Mouse (Mus musculus): ENCODE data around the gene Epas1. TPM values are rescaled to one million over a fixed set of nuclear protein-coding genes. Genes with fewer than 3 reads are reported as not detected.

Epas1 gene
- polyA plus RNA-seq, 2 experiments: 3.0 to 3.4 TPM

- H3K9ac ChIP-seq (replicated peaks): no peak overlapping the region
- 61% methylated on average over 6 of the region's 6 CpGs for WGBS (ENCODE audit: insufficient replicate concordance)
- no peaks in the 10 kb centered on the region for H3K9me3 ChIP-seq (ENCODE audit: control insufficient read depth, low read length)
- H3K4me1 ChIP-seq (replicated peaks; ENCODE audit: control insufficient read depth in 2 of 2, insufficient read depth in 2 of 2, low read length in 1 of 2): no peaks in the 10 kb centered on the region
- TF ChIP-seq EP300 (IDR thresholded peaks at IDR 0.05; ENCODE audit: low read depth) (no peak), CTCF (IDR thresholded peaks at IDR 0.05; ENCODE audit: low read depth) (no peak)
- DNase-seq (ENCODE audit: low read depth in 3 of 3, low spot score in 3 of 3) (no peak), ATAC-seq (ENCODE audit: insufficient read depth) (no peak)
- H3K27ac ChIP-seq: no peak overlapping the region
- H3K27me3 ChIP-seq (ENCODE audit: control insufficient read depth, insufficient read depth, low read length): no peaks in the 10 kb centered on the region
- no peak overlapping the region for H3K4me3 ChIP-seq (ENCODE audit: insufficient read depth in 1 of 2, low read depth in 2 of 2, low read length in 2 of 2)
- no peaks in the 10 kb centered on the region for H3K36me3 ChIP-seq (replicated peaks; ENCODE audit: control insufficient read depth, insufficient read depth, low read depth)
- H3K4me2 ChIP-seq (ENCODE audit: low read depth): no peak overlapping the region
Measured at GRCm38 (mm10) chr17:86738477-86738876, 15.0 kb upstream of the Epas1 start.

DNA sequence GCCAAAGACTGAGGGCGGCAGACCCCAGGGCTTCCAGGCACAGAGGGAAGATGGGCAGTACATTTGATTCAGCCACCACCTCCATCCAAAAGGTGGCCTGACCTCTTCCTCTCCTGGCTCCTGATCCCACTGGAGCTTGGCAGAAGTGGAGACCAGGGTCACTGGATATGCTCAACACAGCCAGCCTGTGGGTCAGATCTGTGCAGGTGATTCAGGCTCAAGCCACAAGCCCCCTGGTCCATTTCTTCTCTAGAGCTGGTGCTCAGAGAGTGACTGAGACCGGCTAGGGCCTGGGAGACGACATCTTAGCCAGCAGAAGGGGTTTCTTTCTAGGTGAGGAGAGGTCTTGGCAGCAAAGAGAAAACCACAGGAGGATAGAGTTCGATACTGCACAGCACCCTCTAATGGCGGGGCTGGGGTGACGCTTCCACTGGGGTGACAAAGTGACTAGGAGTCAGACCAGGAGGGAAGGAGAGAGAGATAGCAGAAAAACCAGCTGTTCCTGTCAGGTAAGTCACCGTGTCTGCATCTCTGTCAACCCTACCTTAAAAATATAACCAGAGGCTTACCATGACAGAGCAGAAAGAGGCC is 10.1 kb upstream of the Epas1 start:
- ATAC-seq (ENCODE audit: insufficient read depth) (no peak), DNase-seq (ENCODE audit: low read depth in 3 of 3, low spot score in 3 of 3) (no peak)
- H3K4me1 ChIP-seq (replicated peaks; ENCODE audit: control insufficient read depth in 2 of 2, insufficient read depth in 2 of 2, low read length in 1 of 2): no peaks in the 10 kb centered on the region
- no peak overlapping the region for H3K9ac ChIP-seq (replicated peaks)
- H3K9me3 ChIP-seq (ENCODE audit: control insufficient read depth, low read length): no peaks in the 10 kb centered on the region
- H3K27me3 ChIP-seq (ENCODE audit: control insufficient read depth, insufficient read depth, low read length): no peaks in the 10 kb centered on the region
- H3K4me3 ChIP-seq (ENCODE audit: insufficient read depth in 1 of 2, low read depth in 2 of 2, low read length in 2 of 2): no peak overlapping the region
- TF ChIP-seq CTCF (IDR thresholded peaks at IDR 0.05; ENCODE audit: low read depth): no peak
- no peak for TF ChIP-seq EP300 (IDR thresholded peaks at IDR 0.05; ENCODE audit: low read depth)
- H3K36me3 ChIP-seq (replicated peaks; ENCODE audit: control insufficient read depth, insufficient read depth, low read depth): no peaks in the 10 kb centered on the region
- no peak overlapping the region for H3K27ac ChIP-seq
- H3K4me2 ChIP-seq (ENCODE audit: low read depth): no peak overlapping the region
- WGBS (ENCODE audit: insufficient replicate concordance): 67% methylated on average over 7 of the region's 7 CpGs

DNA sequence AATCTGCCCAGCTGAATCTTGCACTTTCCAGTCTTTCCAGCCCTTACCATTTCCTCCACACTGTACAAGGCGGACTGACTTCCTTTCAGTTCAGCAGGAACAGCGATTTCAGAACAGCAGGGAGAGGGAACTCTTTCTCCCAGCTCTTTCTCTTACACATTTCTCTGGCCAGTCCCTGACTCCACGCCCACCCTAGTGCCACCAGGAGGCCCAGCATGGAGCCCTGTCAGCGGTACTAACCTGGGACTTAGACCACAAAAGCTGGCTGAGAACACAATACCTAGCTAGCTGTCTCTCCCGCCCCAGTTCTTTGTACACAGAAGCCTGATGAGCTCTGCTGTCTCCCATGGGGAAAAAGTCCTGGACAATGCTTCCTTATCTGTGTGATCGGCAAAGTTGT is 8.6 kb upstream of the Epas1 start:
- no peak overlapping the region for H3K27ac ChIP-seq
- no peaks in the 10 kb centered on the region for H3K36me3 ChIP-seq (replicated peaks; ENCODE audit: control insufficient read depth, insufficient read depth, low read depth)
- ATAC-seq (ENCODE audit: insufficient read depth): no peak

DNA sequence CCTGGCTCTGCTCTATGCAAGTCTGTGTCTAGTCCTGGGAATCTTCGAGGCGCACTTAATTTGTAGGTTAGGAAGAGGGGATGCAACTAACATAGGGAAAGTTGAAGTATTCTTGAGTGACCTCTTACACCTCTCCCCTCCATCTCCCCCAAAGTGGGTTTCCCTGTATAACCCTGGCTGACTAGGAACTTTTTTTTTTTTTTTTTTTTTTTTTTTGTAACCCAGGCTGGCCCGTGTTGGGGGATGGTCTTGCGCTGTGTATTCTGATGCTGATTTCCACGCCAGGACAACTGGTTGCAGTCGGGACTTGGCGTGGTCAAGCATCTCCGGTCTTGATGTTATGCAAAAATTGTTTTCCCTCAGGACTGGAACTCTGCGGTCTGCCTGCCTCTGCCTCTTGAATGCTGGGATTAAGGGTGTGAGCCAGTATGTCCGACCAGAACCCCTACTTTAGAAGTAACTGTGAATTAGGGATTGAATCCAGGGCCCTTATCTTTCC is 2.1 kb upstream of the Epas1 start:
- Histone ChIP-seq H3K4me1 (replicated peaks; ENCODE audit: control insufficient read depth in 2 of 2, insufficient read depth in 2 of 2, low read length in 1 of 2) (no peaks in the 10 kb centered on the region), H3K27ac (no peak overlapping the region), H3K9me3 (ENCODE audit: control insufficient read depth, low read length) (no peaks in the 10 kb centered on the region), H3K27me3 (ENCODE audit: control insufficient read depth, insufficient read depth, low read length) (peaks cover 43% of the 10 kb centered on the region), H3K9ac (replicated peaks) (no peak overlapping the region), H3K4me2 (ENCODE audit: low read depth) (no peak overlapping the region), H3K4me3 (ENCODE audit: insufficient read depth in 1 of 2, low read depth in 2 of 2, low read length in 2 of 2) (no peak overlapping the region), H3K36me3 (replicated peaks; ENCODE audit: control insufficient read depth, insufficient read depth, low read depth) (no peaks in the 10 kb centered on the region)
- TF ChIP-seq EP300 (IDR thresholded peaks at IDR 0.05; ENCODE audit: low read depth) (no peak), CTCF (IDR thresholded peaks at IDR 0.05; ENCODE audit: low read depth) (no peak)
- no peak for ATAC-seq (ENCODE audit: insufficient read depth)
- 58% methylated on average over 10 of the region's 10 CpGs for WGBS (ENCODE audit: insufficient replicate concordance)
- DNase-seq (ENCODE audit: low read depth in 3 of 3, low spot score in 3 of 3): no peak

More for the DNA sequence above, 8.6 kb upstream of the Epas1 start:
- Histone ChIP-seq H3K9me3 (ENCODE audit: control insufficient read depth, low read length) (no peaks in the 10 kb centered on the region), H3K27me3 (ENCODE audit: control insufficient read depth, insufficient read depth, low read length) (no peaks in the 10 kb centered on the region), H3K9ac (replicated peaks) (no peak overlapping the region), H3K4me1 (replicated peaks; ENCODE audit: control insufficient read depth in 2 of 2, insufficient read depth in 2 of 2, low read length in 1 of 2) (no peaks in the 10 kb centered on the region), H3K4me3 (ENCODE audit: insufficient read depth in 1 of 2, low read depth in 2 of 2, low read length in 2 of 2) (no peak overlapping the region), H3K4me2 (ENCODE audit: low read depth) (no peak overlapping the region)
- WGBS (ENCODE audit: insufficient replicate concordance): 30% methylated on average over 6 of the region's 6 CpGs
- no peak for TF ChIP-seq EP300 (IDR thresholded peaks at IDR 0.05; ENCODE audit: low read depth)
- no peak for TF ChIP-seq CTCF (IDR thresholded peaks at IDR 0.05; ENCODE audit: low read depth)
- no peak for DNase-seq (ENCODE audit: low read depth in 3 of 3, low spot score in 3 of 3)

DNA sequence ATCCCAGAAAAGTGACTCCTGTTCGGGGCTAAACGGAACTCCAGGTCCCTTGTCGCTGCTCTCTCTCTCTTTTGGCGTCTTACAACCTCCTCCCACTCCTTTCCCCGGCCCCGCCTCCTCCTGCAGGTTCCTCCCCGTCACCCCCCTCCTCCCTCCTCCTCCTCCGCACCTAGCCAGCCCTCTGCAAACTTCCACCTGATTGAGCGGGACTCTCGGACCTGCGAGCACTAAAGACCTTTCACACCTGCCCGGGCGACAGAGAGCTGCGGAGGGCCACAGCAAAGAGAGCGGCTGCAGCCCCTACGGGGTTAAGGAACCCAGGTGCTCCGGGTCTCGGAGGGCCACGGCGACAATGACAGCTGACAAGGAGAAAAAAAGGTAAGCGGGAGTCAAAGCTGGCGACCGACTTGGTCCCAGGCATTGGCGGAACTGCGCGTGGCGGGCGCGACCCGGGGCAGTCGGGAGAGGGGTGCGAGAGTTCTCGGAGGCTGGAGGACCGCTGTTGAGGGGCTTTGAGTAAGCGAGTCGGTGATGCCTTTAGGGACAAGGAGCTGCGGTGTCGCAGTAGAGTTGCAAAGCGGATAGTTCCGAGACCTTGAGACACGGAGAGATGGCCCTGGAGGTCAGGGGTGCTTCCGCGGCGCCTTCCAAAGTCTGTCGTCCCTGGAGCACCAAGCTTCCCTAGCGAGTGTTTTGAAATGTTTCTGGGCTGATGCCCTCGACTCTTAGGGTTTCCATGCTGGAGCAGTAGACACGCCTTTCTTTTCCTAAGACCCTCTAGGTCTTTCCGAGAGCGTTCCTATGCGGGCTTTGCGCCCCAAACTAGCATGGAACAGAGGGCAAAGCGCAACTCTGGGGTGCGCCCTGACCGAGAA is 668 bp downstream of the Epas1 start:
- Histone ChIP-seq H3K4me1 (replicated peaks; ENCODE audit: control insufficient read depth in 2 of 2, insufficient read depth in 2 of 2, low read length in 1 of 2) (peaks cover 0 to 4% of the 10 kb centered on the region in 2 experiments; a peak in 1 of 4 replicates), H3K4me2 (ENCODE audit: low read depth) (peak overlapping the region; percentile 57), H3K36me3 (replicated peaks; ENCODE audit: control insufficient read depth, insufficient read depth, low read depth) (no peaks in the 10 kb centered on the region), H3K27me3 (ENCODE audit: control insufficient read depth, insufficient read depth, low read length) (peaks cover 47% of the 10 kb centered on the region), H3K4me3 (ENCODE audit: insufficient read depth in 1 of 2, low read depth in 2 of 2, low read length in 2 of 2) (peak overlapping the region; percentile 49 to 52), H3K9me3 (ENCODE audit: control insufficient read depth, low read length) (no peaks in the 10 kb centered on the region), H3K27ac (no peak overlapping the region), H3K9ac (replicated peaks) (no peak overlapping the region)
- DNase-seq (ENCODE audit: low read depth in 3 of 3, low spot score in 3 of 3): no peak
- TF ChIP-seq CTCF (IDR thresholded peaks at IDR 0.05; ENCODE audit: low read depth): no peak
- TF ChIP-seq EP300 (IDR thresholded peaks at IDR 0.05; ENCODE audit: low read depth): no peak
- ATAC-seq (ENCODE audit: insufficient read depth): peak; percentile 45; the same call in 1 of the 2 replicates
- under 1% methylated on average over 55 of the region's 55 CpGs for WGBS (ENCODE audit: insufficient replicate concordance)

Data from liver, embryonic 14.5 days (tissue).